Mouse (Mus musculus): ENCODE data around the gene Cd180.

- TF ChIP-seq CTCF (IDR thresholded peaks at IDR 0.05; ENCODE audit: low read depth) (no peak), EP300 (IDR thresholded peaks at IDR 0.05; ENCODE audit: low read depth) (no peak)
Observed at GRCm38 (mm10) chr13:102770194-102770593, 76.8 kb downstream of the Cd180 start.

All from liver, embryonic 14.5 days (tissue).